24 mouse cellular contexts compared by ENCODE assay signal in the genomic region with DNA sequence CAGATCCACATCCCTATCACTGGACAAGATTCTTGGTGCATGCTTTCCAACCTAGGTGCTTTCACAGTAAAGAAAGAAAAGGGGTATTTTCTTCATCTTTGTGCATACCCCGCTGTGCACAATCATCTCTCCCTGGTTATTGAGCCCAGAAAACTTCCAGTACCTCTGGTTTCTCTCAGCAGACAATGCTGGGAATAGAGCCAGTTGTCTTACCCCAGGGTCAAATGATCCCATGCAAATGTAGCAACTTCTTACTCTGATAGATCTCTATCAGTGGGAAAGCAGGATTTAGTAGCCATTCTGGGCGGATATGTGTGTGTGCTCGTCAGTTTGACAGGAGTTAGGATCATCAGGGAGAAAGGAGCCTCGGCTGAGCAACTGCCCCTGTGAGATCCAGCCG. TPM values are rescaled to one million over a fixed set of nuclear protein-coding genes. Genes with fewer than 3 reads are reported as not detected.
A peak's percentile ranks its signal among the peaks of the same experiment; 100 is the strongest.
DNase-seq lines count a peak whose midpoint lies in the region; ATAC-seq and TF ChIP-seq lines count a peak whose summit lies in the region.
"Had no signal": no experiment of that assay in that cellular context is flagged by ENCODE, and none has a peak within 500 bp of the region (broad histone marks: within the 10 kb centered on the region; RNA-seq: fewer than 3 reads in every experiment).

No protein-coding gene starts in this region.

- H3K36me3 ChIP-seq in hindbrain, postnatal 0 days (ENCODE audit: insufficient read depth, low read length): no peaks in the 10 kb centered on the region
- no peaks in the 10 kb centered on the region for H3K36me3 ChIP-seq in hindbrain, embryonic 12.5 days
- H3K36me3 ChIP-seq: embryonic facial prominence, embryonic 10.5 days; embryonic facial prominence, embryonic 12.5 days; forebrain, embryonic 15.5 days; G1E had no signal

- peak; percentile 41 for DNase-seq in adrenal gland, adult 2 months
- DNase-seq in adrenal gland, adult 18-20 months (ENCODE audit: low spot score in 2 of 2): no peak
- DNase-seq in hindbrain, postnatal 0 days (ENCODE audit: low spot score): no peak
- peak; percentile 54 for DNase-seq in gonadal fat pad, adult 2 months (ENCODE audit: low read depth)
- DNase-seq in spleen, postnatal 14 days (ENCODE audit: low spot score in 2 of 2): no peak
- DNase-seq: adrenal gland, adult 8-10 months; adrenal gland, postnatal 25 days; B cell, adult 2 months; cerebellum, adult 11-12 months; cerebellum, adult 2 months; cerebellum, adult 9-10 months; cerebellum, postnatal 10 days; cerebellum, postnatal 25 days; forebrain, postnatal 0 days had no signal

- TF ChIP-seq CTCF in hindbrain, postnatal 0 days (IDR thresholded peaks at IDR 0.05; ENCODE audit: low read depth): no peak

- ATAC-seq in hindbrain, postnatal 0 days: no peak
- ATAC-seq in hindbrain, embryonic 12.5 days (ENCODE audit: low FRiP score): no peak
- ATAC-seq: activated CD4-positive, CD25-positive, alpha-beta regulatory T cell, adult 4 months; CD4-positive, CD25-positive, alpha-beta regulatory T cell, adult 4 months; forebrain, embryonic 15.5 days; forebrain, postnatal 0 days; Patski had no signal

- H3K27me3 ChIP-seq in hindbrain, postnatal 0 days (ENCODE audit: insufficient read depth, low read length): no peaks in the 10 kb centered on the region
- H3K27me3 ChIP-seq in hindbrain, embryonic 12.5 days: no peaks in the 10 kb centered on the region
- H3K27me3 ChIP-seq: CH12.LX; embryonic facial prominence, embryonic 12.5 days; forebrain, embryonic 13.5 days; forebrain, embryonic 15.5 days; Patski had no signal

- peak overlapping the region; percentile 28; the same call in 1 of the 2 replicates for H3K27ac ChIP-seq in hindbrain, postnatal 0 days
- H3K27ac ChIP-seq in hindbrain, embryonic 12.5 days: no peak overlapping the region
- H3K27ac ChIP-seq: embryonic facial prominence, embryonic 10.5 days; embryonic facial prominence, embryonic 12.5 days; forebrain, embryonic 13.5 days; forebrain, embryonic 15.5 days had no signal

- 69% methylated on average over 5 of the region's 5 CpGs for WGBS in hindbrain, postnatal 0 days
- WGBS in hindbrain, embryonic 12.5 days: 84% methylated on average over 5 of the region's 5 CpGs

- no peaks in the 10 kb centered on the region for H3K9me3 ChIP-seq in hindbrain, postnatal 0 days (ENCODE audit: low read length)
- no peaks in the 10 kb centered on the region for H3K9me3 ChIP-seq in hindbrain, embryonic 12.5 days (replicated peaks)
- H3K9me3 ChIP-seq: embryonic facial prominence, embryonic 10.5 days; embryonic facial prominence, embryonic 12.5 days; forebrain, embryonic 13.5 days; forebrain, embryonic 15.5 days; G1E had no signal

- H3K4me2 ChIP-seq in hindbrain, postnatal 0 days (ENCODE audit: low read depth, low read length): no peak overlapping the region
- H3K4me2 ChIP-seq in hindbrain, embryonic 12.5 days (replicated peaks): no peak overlapping the region
- H3K4me2 ChIP-seq: embryonic facial prominence, embryonic 12.5 days; forebrain, embryonic 13.5 days; forebrain, embryonic 15.5 days had no signal

- no peak overlapping the region for H3K9ac ChIP-seq in hindbrain, postnatal 0 days (replicated peaks; ENCODE audit: low read length)
- no peak overlapping the region for H3K9ac ChIP-seq in hindbrain, embryonic 12.5 days
- H3K9ac ChIP-seq: embryonic facial prominence, embryonic 12.5 days; forebrain, embryonic 13.5 days; forebrain, embryonic 15.5 days; forebrain, postnatal 0 days had no signal

- no peak overlapping the region for H3K4me3 ChIP-seq in hindbrain, postnatal 0 days (ENCODE audit: low read length)
- H3K4me3 ChIP-seq in hindbrain, embryonic 12.5 days: no peak overlapping the region
- H3K4me3 ChIP-seq: embryonic facial prominence, embryonic 10.5 days; embryonic facial prominence, embryonic 12.5 days; forebrain, embryonic 13.5 days; forebrain, embryonic 15.5 days had no signal

- H3K4me1 ChIP-seq in hindbrain, postnatal 0 days (ENCODE audit: insufficient read depth, low read length): no peaks in the 10 kb centered on the region
- H3K4me1 ChIP-seq in hindbrain, embryonic 12.5 days: peaks cover 4% of the 10 kb centered on the region; the same call in 1 of the 2 replicates

RNA-seq across cellular contexts. Expression of a gene that starts 25.2 kb away (rescaled TPM):
- 10 to 100 TPM; 39.7 to 51.8 TPM for total RNA-seq in adrenal gland, adult 2 months (2021)
- polyA plus RNA-seq in adrenal gland, adult 2 months (2012; rRNA removed): 133 and 147 TPM in 2 replicates
- total RNA-seq in adrenal gland, adult 18-20 months (2021): 10 to 100 TPM; 41.0 to 48.2 TPM
- total RNA-seq in hindbrain, postnatal 0 days (2014; rRNA removed): 187 and 212 TPM in 2 replicates
- 47.8 and 51.6 TPM in 2 replicates for polyA plus RNA-seq in hindbrain, postnatal 0 days (2015; fragmentation: Nextera tagmentation; extraction: Ambion mirVana)
- polyA plus RNA-seq in hindbrain, embryonic 12.5 days (2016; fragmentation: Nextera tagmentation; extraction: Ambion mirVana): 15.6 and 16.4 TPM in 2 replicates
- 2.5 and 2.7 TPM in 2 replicates for polyA plus RNA-seq in gonadal fat pad, adult 2 months (2012; rRNA removed)

RNA-seq across cellular contexts. Expression of a gene that starts 35.8 kb away (rescaled TPM):
- 1 to 10 TPM; 1.7 to 2.1 TPM for total RNA-seq in adrenal gland, adult 2 months (2021)
- polyA plus RNA-seq in adrenal gland, adult 2 months (2012; rRNA removed): 0.35 and 0.41 TPM in 2 replicates
- total RNA-seq in adrenal gland, adult 18-20 months (2021): 1 to 10 TPM; 1.9 to 2.6 TPM
- total RNA-seq in hindbrain, postnatal 0 days (2014; rRNA removed): 2.7 and 8.1 TPM in 2 replicates
- 3.4 and 3.9 TPM in 2 replicates for polyA plus RNA-seq in hindbrain, postnatal 0 days (2015; fragmentation: Nextera tagmentation; extraction: Ambion mirVana)
- 4.4 and 4.5 TPM in 2 replicates for polyA plus RNA-seq in hindbrain, embryonic 12.5 days (2016; fragmentation: Nextera tagmentation; extraction: Ambion mirVana)
- polyA plus RNA-seq in gonadal fat pad, adult 2 months (2012; rRNA removed): 6.9 and 7.5 TPM in 2 replicates
- total RNA-seq: CH12.LX, G1E had no signal
- polyA plus RNA-seq: G1E had no signal

Comparison
In these comparisons a context has a peak if more than half of its experiments do, and no peak if none do; other contexts are left out.
1. DNase-seq: peak in adrenal gland, adult 2 months (single experiment) and gonadal fat pad, adult 2 months (single experiment); none in adrenal gland, adult 18-20 months (0 of 2), hindbrain, postnatal 0 days (single experiment) and spleen, postnatal 14 days (0 of 2).